Mouse (Mus musculus): ENCODE results near the gene Gm20388. TPM values are rescaled to one million over a fixed set of nuclear protein-coding genes. Genes with fewer than 3 reads are reported as not detected.

The Gm20388 gene
- polyA plus RNA-seq, 1 experiment from 2014 or later: not detected

DNA sequence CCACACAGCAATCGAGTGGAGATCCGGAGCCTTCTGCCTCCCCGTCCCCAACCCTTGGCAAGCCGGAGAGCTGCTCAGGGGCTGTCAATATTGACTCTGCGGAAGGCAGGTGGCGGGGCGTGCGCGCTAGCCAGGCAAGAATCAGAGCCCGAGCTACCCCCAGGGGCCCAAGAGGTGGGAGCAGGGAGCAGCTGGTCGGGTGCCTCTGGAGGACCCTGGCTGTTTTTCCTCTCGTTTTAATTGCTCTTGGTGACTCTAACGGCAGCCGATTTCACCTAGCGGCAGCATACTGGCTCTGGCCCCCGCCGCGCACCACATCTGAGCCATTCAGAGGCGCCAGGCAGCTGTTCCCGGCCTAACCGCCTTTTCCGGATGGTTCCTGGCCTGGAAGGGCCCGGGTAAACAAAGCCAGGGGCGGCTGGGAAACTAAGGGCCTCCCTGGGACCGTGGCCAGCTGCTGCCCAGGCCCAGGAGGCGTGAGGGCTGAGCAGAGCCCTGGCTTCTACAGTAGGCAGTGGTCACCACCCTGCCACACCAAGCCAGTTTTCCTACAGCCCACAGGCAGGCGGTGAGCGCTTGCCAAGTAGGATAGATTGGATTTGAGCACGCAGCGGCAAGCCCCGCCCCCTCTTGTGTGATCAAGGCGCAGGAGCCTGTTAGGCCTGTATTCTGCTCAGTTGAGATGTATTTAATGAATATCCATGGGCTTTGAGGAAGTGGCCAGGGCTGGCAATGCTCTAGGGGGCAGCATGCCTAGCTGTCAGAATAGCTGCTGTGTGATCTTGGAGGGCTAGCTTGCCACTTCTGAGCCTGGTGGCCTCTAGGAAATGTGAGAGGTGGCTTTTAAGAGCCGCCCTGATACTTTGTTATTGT lies 506.1 kb downstream of the Gm20388 start:
- peak overlapping the region; percentile 99 for H3K27ac ChIP-seq (ENCODE audit: low read length)
- H3K9me3 ChIP-seq (ENCODE audit: control insufficient read depth, low read length): no peaks in the 10 kb centered on the region
- peaks cover 82% of the 10 kb centered on the region for H3K4me1 ChIP-seq (replicated peaks; ENCODE audit: control insufficient read depth, insufficient read depth, low read length)
- ATAC-seq (ENCODE audit: low read depth): peak; percentile 91
- H3K4me3 ChIP-seq (ENCODE audit: low read length): peak overlapping the region; percentile 20
- peak overlapping the region; percentile 58 for H3K9ac ChIP-seq (ENCODE audit: low read length)
- H3K27me3 ChIP-seq (ENCODE audit: control insufficient read depth, insufficient read depth, low read depth, low read length): no peaks in the 10 kb centered on the region
- peak overlapping the region; percentile 45 for H3K4me2 ChIP-seq (ENCODE audit: low read depth, low read length)
- 3% methylated on average over 33 of the region's 33 CpGs for WGBS
- no peaks in the 10 kb centered on the region for H3K36me3 ChIP-seq (ENCODE audit: control insufficient read depth, insufficient read depth, low read length)

GRCm38 (mm10) chr8:120418188-120418587 lies 507.5 kb downstream of the Gm20388 start:
- Histone ChIP-seq H3K27ac (ENCODE audit: low read length) (peak overlapping the region; percentile 99), H3K9me3 (ENCODE audit: control insufficient read depth, low read length) (no peaks in the 10 kb centered on the region), H3K9ac (ENCODE audit: low read length) (peak overlapping the region; percentile 21; the same call in 1 of the 2 replicates), H3K4me3 (ENCODE audit: low read length) (no peak overlapping the region), H3K36me3 (ENCODE audit: control insufficient read depth, insufficient read depth, low read length) (no peaks in the 10 kb centered on the region), H3K4me2 (ENCODE audit: low read depth, low read length) (no peak overlapping the region), H3K27me3 (ENCODE audit: control insufficient read depth, insufficient read depth, low read depth, low read length) (no peaks in the 10 kb centered on the region), H3K4me1 (replicated peaks; ENCODE audit: control insufficient read depth, insufficient read depth, low read length) (peaks cover 76% of the 10 kb centered on the region)
- 22% methylated on average over 5 of the region's 5 CpGs for WGBS
- no peak for ATAC-seq (ENCODE audit: low read depth)

GRCm38 (mm10) chr8:120419675-120420074 lies 509.0 kb downstream of the Gm20388 start:
- Histone ChIP-seq H3K36me3 (ENCODE audit: control insufficient read depth, insufficient read depth, low read length) (no peaks in the 10 kb centered on the region), H3K4me2 (ENCODE audit: low read depth, low read length) (no peak overlapping the region), H3K9me3 (ENCODE audit: control insufficient read depth, low read length) (no peaks in the 10 kb centered on the region), H3K27ac (ENCODE audit: low read length) (no peak overlapping the region), H3K27me3 (ENCODE audit: control insufficient read depth, insufficient read depth, low read depth, low read length) (no peaks in the 10 kb centered on the region), H3K4me3 (ENCODE audit: low read length) (no peak overlapping the region), H3K9ac (ENCODE audit: low read length) (no peak overlapping the region), H3K4me1 (replicated peaks; ENCODE audit: control insufficient read depth, insufficient read depth, low read length) (peaks cover 78% of the 10 kb centered on the region)
- WGBS: 63% methylated on average over 9 of the region's 9 CpGs
- no peak for ATAC-seq (ENCODE audit: low read depth)

- peaks cover 78% of the 10 kb centered on the region for H3K4me1 ChIP-seq (replicated peaks; ENCODE audit: control insufficient read depth, insufficient read depth, low read length)
- no peak overlapping the region for H3K27ac ChIP-seq (ENCODE audit: low read length)
- H3K36me3 ChIP-seq (ENCODE audit: control insufficient read depth, insufficient read depth, low read length): no peaks in the 10 kb centered on the region
- H3K4me3 ChIP-seq (ENCODE audit: low read length): no peak overlapping the region
- H3K9ac ChIP-seq (ENCODE audit: low read length): no peak overlapping the region
- ATAC-seq (ENCODE audit: low read depth): no peak
- no peaks in the 10 kb centered on the region for H3K9me3 ChIP-seq (ENCODE audit: control insufficient read depth, low read length)
- H3K27me3 ChIP-seq (ENCODE audit: control insufficient read depth, insufficient read depth, low read depth, low read length): no peaks in the 10 kb centered on the region
- H3K4me2 ChIP-seq (ENCODE audit: low read depth, low read length): no peak overlapping the region
- WGBS: 71% methylated on average over 5 of the region's 5 CpGs
These were observed 509.6 kb downstream of the Gm20388 start for GRCm38 (mm10) chr8:120420226-120420625.

- H3K9ac ChIP-seq (ENCODE audit: low read length): no peak overlapping the region
- ATAC-seq (ENCODE audit: low read depth): no peak
- peaks cover 78% of the 10 kb centered on the region for H3K4me1 ChIP-seq (replicated peaks; ENCODE audit: control insufficient read depth, insufficient read depth, low read length)
- no peaks in the 10 kb centered on the region for H3K27me3 ChIP-seq (ENCODE audit: control insufficient read depth, insufficient read depth, low read depth, low read length)
- H3K4me2 ChIP-seq (ENCODE audit: low read depth, low read length): no peak overlapping the region
- no peak overlapping the region for H3K27ac ChIP-seq (ENCODE audit: low read length)
- no peaks in the 10 kb centered on the region for H3K9me3 ChIP-seq (ENCODE audit: control insufficient read depth, low read length)
- no peak overlapping the region for H3K4me3 ChIP-seq (ENCODE audit: low read length)
- WGBS: 31% methylated on average over 9 of the region's 9 CpGs
- H3K36me3 ChIP-seq (ENCODE audit: control insufficient read depth, insufficient read depth, low read length): no peaks in the 10 kb centered on the region
These were observed 511.0 kb downstream of the Gm20388 start for GRCm38 (mm10) chr8:120421638-120422037.

DNA sequence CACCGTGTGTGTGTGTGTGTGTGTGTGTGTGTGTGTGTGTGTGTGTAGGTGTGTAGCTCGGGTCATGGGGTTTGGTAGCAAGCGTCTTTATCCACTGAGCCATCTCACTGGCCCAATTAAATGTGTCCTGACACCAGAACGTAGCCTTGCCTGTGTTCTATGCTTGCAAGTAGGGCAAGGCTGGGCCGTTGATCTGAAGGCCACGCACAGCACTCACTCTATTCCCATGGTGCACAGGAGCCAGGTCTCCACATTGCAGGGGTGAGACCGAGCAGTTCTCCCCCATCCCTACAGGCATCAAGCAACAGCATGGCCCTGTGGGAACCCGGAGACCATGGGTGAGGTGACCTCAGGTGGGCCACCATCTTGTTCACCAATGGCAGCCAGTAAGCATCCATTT lies 511.6 kb downstream of the Gm20388 start:
- no peak for ATAC-seq (ENCODE audit: low read depth)
- Histone ChIP-seq H3K27me3 (ENCODE audit: control insufficient read depth, insufficient read depth, low read depth, low read length) (no peaks in the 10 kb centered on the region), H3K9me3 (ENCODE audit: control insufficient read depth, low read length) (no peaks in the 10 kb centered on the region), H3K9ac (ENCODE audit: low read length) (no peak overlapping the region), H3K36me3 (ENCODE audit: control insufficient read depth, insufficient read depth, low read length) (no peaks in the 10 kb centered on the region), H3K4me3 (ENCODE audit: low read length) (no peak overlapping the region), H3K4me1 (replicated peaks; ENCODE audit: control insufficient read depth, insufficient read depth, low read length) (peaks cover 78% of the 10 kb centered on the region), H3K4me2 (ENCODE audit: low read depth, low read length) (no peak overlapping the region), H3K27ac (ENCODE audit: low read length) (no peak overlapping the region)
- 90% methylated on average over 8 of the region's 8 CpGs for WGBS

DNA sequence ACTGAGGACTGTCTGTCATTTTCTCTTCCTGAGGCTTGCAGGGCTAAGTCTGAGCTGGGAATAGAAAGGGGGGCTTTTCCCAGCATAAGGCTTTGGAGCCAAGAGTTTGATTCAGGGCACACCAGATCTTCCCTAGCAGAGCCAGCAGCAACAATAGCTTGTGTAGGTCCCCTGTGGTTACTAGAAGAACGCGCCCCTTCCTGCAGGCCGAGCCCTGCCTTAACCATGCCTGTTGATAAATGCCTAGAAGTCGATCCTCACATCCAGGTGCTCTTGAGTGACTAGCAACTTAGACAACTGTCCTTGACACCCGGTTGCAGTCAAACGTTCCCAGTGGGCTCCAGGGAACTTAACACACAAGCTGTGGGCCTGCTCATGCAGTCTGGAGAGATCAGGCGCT lies 512.9 kb downstream of the Gm20388 start:
- no peak overlapping the region for H3K4me2 ChIP-seq (ENCODE audit: low read depth, low read length)
- no peak for ATAC-seq (ENCODE audit: low read depth)
- H3K9ac ChIP-seq (ENCODE audit: low read length): no peak overlapping the region
- peaks cover 68% of the 10 kb centered on the region for H3K4me1 ChIP-seq (replicated peaks; ENCODE audit: control insufficient read depth, insufficient read depth, low read length)
- no peaks in the 10 kb centered on the region for H3K9me3 ChIP-seq (ENCODE audit: control insufficient read depth, low read length)
- H3K27ac ChIP-seq (ENCODE audit: low read length): no peak overlapping the region
- H3K36me3 ChIP-seq (ENCODE audit: control insufficient read depth, insufficient read depth, low read length): no peaks in the 10 kb centered on the region
- no peaks in the 10 kb centered on the region for H3K27me3 ChIP-seq (ENCODE audit: control insufficient read depth, insufficient read depth, low read depth, low read length)
- WGBS: 51% methylated on average over 7 of the region's 7 CpGs
- H3K4me3 ChIP-seq (ENCODE audit: low read length): no peak overlapping the region

- peaks cover 56% of the 10 kb centered on the region for H3K4me1 ChIP-seq (replicated peaks; ENCODE audit: control insufficient read depth, insufficient read depth, low read length)
- peak overlapping the region; percentile 91 for H3K27ac ChIP-seq (ENCODE audit: low read length)
- no peaks in the 10 kb centered on the region for H3K9me3 ChIP-seq (ENCODE audit: control insufficient read depth, low read length)
- 30% methylated on average over 4 of the region's 4 CpGs for WGBS
- H3K27me3 ChIP-seq (ENCODE audit: control insufficient read depth, insufficient read depth, low read depth, low read length): no peaks in the 10 kb centered on the region
- no peak for ATAC-seq (ENCODE audit: low read depth)
- no peak overlapping the region for H3K4me2 ChIP-seq (ENCODE audit: low read depth, low read length)
- no peak overlapping the region for H3K4me3 ChIP-seq (ENCODE audit: low read length)
- peak overlapping the region; percentile 16; the same call in 1 of the 2 replicates for H3K9ac ChIP-seq (ENCODE audit: low read length)
- H3K36me3 ChIP-seq (ENCODE audit: control insufficient read depth, insufficient read depth, low read length): no peaks in the 10 kb centered on the region
These were observed 514.2 kb downstream of the Gm20388 start for GRCm38 (mm10) chr8:120424829-120425198.

DNA sequence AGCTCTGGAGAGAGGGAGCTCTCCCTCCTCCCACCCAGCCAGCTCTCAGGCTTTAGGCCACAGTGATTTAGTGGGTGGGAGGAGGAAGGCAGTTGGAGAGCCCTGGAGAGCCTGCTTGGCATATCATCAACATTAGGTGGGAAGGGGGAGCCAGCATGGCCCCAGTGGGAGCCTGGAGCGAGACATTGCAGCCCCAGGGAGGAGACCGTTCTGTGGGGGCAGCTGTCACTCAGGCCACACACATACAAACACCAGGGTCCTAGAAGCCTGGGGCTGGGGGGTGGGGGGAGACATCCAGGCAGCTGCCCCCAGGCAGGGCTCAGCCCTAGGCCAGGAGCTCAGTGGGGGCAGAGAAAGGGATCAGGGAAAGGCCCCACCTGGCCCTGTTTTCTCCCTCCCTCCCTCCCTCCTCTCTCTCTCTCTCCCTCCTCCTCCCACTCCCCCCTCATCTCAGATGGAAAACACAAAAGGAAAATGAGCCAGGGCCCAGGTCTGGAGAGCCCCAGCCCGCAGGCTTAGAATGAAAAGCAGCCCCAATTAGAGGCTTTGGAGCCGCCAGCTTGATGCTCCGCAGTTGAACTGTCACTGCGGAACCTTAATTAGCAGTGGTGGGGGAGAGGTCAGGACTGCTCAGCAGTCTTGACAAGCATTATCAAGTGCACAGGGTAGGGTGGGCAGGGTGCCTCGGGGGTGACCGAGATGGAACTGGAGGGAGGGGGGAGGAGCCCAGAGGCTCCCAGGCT lies 514.7 kb downstream of the Gm20388 start:
- H3K9ac ChIP-seq (ENCODE audit: low read length): peak overlapping the region; percentile 29; the same call in 1 of the 2 replicates
- 29% methylated on average over 8 of the region's 8 CpGs for WGBS
- peaks cover 56% of the 10 kb centered on the region for H3K4me1 ChIP-seq (replicated peaks; ENCODE audit: control insufficient read depth, insufficient read depth, low read length)
- H3K4me3 ChIP-seq (ENCODE audit: low read length): no peak overlapping the region
- ATAC-seq (ENCODE audit: low read depth): peak; percentile 84
- H3K9me3 ChIP-seq (ENCODE audit: control insufficient read depth, low read length): no peaks in the 10 kb centered on the region
- H3K27me3 ChIP-seq (ENCODE audit: control insufficient read depth, insufficient read depth, low read depth, low read length): no peaks in the 10 kb centered on the region
- H3K36me3 ChIP-seq (ENCODE audit: control insufficient read depth, insufficient read depth, low read length): no peaks in the 10 kb centered on the region
- H3K27ac ChIP-seq (ENCODE audit: low read length): peak overlapping the region; percentile 91
- peak overlapping the region; percentile 10; the same call in 1 of the 2 replicates for H3K4me2 ChIP-seq (ENCODE audit: low read depth, low read length)
